Mouse (Mus musculus): ENCODE measurements at regions not wholly inside any gene's neighbourhood (a gene's known extent, or its start where the extent isn't known, plus 50 kb on each side); places are given as distances from the start of the nearest gene placed in this dataset.

GRCm38 (mm10) chr11:55685031-55685519, 77.1 kb upstream of the Glra1 start:
- TF ChIP-seq EP300 (IDR thresholded peaks at IDR 0.05; ENCODE audit: low read length), result no peak
- no peak for TF ChIP-seq JUND (conservative IDR thresholded peaks at IDR 0.05; ENCODE audit: low read depth, low read length)
- TF ChIP-seq ETS1 (conservative IDR thresholded peaks at IDR 0.05; ENCODE audit: low read depth, low read length), result no peak
- no peak for TF ChIP-seq CTCF (conservative IDR thresholded peaks at IDR 0.05 in 1 of 2, IDR thresholded peaks at IDR 0.05 in 1 of 2; ENCODE audit: low read depth in 2 of 2, low read length in 2 of 2)
- no peak for TF ChIP-seq MEF2A (IDR thresholded peaks at IDR 0.05; ENCODE audit: borderline replicate concordance, low read depth, low read length)
- no peak for TF ChIP-seq USF1 (IDR thresholded peaks at IDR 0.05; ENCODE audit: low read depth, low read length)
- TF ChIP-seq SIN3A (IDR thresholded peaks at IDR 0.05; ENCODE audit: low read length), result no peak
- no peak for TF ChIP-seq GABPA (IDR thresholded peaks at IDR 0.05; ENCODE audit: insufficient replicate concordance, low read depth, low read length)
